Mouse (Mus musculus) small intestine, adult 2 months (tissue): Measurements from ENCODE around the gene Nkg7. TPM values are rescaled to one million over a fixed set of nuclear protein-coding genes. Genes with fewer than 3 reads are reported as not detected.

Experiments used
- H3K27ac ChIP-seq: fragments of 200-500 bp; 2 replicates; pipeline ENCODE4 v1.5.1; 2012; ENCODE audit warnings: low read depth, low read length, control low read depth, inconsistent platforms; ENCODE audit not compliant: insufficient read depth
- H3K27me3 ChIP-seq: fragments of 200-500 bp; 2 replicates; pipeline ENCODE4 v1.6.1; 2012; ENCODE audit warnings: mild to moderate bottlenecking, moderate library complexity, low read length, inconsistent platforms; ENCODE audit not compliant: control insufficient read depth, insufficient read depth
- H3K36me3 ChIP-seq: fragments of 200-500 bp; 2 replicates; pipeline ENCODE4 v1.6.1; 2012; ENCODE audit warnings: mild to moderate bottlenecking, low read length, control low read depth, inconsistent platforms; ENCODE audit not compliant: control insufficient read depth, insufficient read depth
- H3K4me1 ChIP-seq: fragments of 200-500 bp; 2 replicates; pipeline ENCODE4 v1.6.1; 2012; ENCODE audit warnings: low read length, inconsistent platforms, mixed read lengths; ENCODE audit not compliant: control insufficient read depth, insufficient read depth, insufficient read length
- H3K4me3 ChIP-seq: fragments of 200-500 bp; 2 replicates; pipeline ENCODE4 v1.5.1; 2012; ENCODE audit warnings: low read depth, mild to moderate bottlenecking, control low read depth, inconsistent platforms, low read length, moderate library complexity
- CTCF ChIP-seq: fragments of 200-500 bp; IDR thresholded peaks from 2 replicates; pipeline ENCODE4 v1.5.1; 2012; ENCODE audit warnings: low read depth, mild to moderate bottlenecking, control low read depth, inconsistent platforms, low read length, moderate library complexity, mixed read lengths; ENCODE audit not compliant: insufficient replicate concordance, insufficient read length; ENCODE audit errors: extremely low read depth
- POLR2A ChIP-seq: fragments of 200-500 bp; IDR thresholded peaks from 2 replicates; pipeline ENCODE4 v1.6.1; 2012; ENCODE audit warnings: low read depth, mild to moderate bottlenecking, control low read depth, inconsistent platforms, low read length, moderate library complexity
- WGBS: fragments of 180-500 bp; shearing (Covaris S2); methylation state at CpG from one replicate; pipeline ENCODE4 v1.1.7; 2018; 5-methylcytosine and 5-hydroxymethylcytosine counted together
- polyA plus RNA-seq: library from polyadenylated mRNA; depleted of rRNA; stranded (reverse); fragments of >200 nt; gene quantifications from 2 replicates; pipeline ENCODE4 v1.2.3, GENCODE M21; 2012

Nkg7 gene
- polyA plus RNA-seq, 1 experiment, result 31.3 TPM

DNA sequence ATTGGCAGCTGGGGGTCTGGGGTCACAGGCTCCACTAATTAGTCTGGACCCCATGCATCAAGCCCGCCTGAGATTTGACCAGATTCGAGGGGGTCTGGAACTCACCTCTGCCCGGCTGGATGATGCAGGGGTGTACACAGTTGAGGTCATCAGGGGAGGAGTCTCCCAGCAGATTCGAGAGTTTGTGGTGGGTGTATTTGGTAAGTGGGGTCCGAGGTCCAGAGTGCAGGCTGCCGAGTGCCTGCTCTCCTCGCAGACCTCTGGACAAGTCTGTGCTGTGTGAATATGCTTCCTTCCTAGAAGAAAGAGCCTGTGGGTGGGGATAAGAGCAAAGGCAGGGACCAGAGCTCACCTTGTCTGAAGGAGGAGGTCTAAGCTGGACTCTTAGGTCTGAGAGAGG lies 27.1 kb downstream of the Nkg7 start:
- Histone ChIP-seq H3K4me3 (no peak overlapping the region), H3K36me3 (no peaks in the 10 kb centered on the region), H3K27ac (no peak overlapping the region), H3K27me3 (no peaks in the 10 kb centered on the region), H3K4me1 (peaks cover 6% of the 10 kb centered on the region; the same call in 1 of the 2 replicates)
- WGBS, result 80% methylated on average over 7 of the region's 7 CpGs
- TF ChIP-seq CTCF (no peak), POLR2A (no peak)

DNA sequence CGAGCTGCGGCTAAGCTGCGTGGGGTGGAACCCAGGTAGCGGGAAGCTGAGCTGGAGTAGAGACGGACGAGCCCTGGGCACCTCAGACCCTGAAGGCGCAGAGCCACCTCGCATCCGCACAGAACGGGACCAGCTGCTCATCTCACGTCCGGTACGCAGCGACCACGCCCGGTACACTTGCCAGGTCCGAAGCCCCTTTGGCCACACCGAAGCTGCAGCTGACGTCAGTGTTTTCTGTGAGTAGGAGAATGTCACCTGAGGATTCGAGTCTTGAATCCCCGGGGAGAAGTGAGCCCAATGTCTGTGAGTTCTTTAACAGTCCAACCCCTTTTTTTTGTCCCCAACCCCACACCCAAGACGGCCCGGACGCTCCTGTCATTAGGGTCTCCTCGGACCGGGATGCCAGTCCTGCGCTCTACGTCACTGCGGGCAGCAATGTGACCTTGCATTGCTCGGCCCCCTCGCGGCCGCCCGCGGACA lies 28.0 kb downstream of the Nkg7 start:
- Histone ChIP-seq H3K27me3 (no peaks in the 10 kb centered on the region), H3K4me3 (peak overlapping the region; percentile 68), H3K36me3 (no peaks in the 10 kb centered on the region), H3K4me1 (peaks cover 6% of the 10 kb centered on the region; the same call in 1 of the 2 replicates), H3K27ac (no peak overlapping the region)
- WGBS, result 6% methylated on average over 35 of the region's 35 CpGs
- TF ChIP-seq POLR2A, result no peak
- TF ChIP-seq CTCF, result no peak; the same call in 1 of the 2 replicates

GRCm38 (mm10) chr7:43465344-43466098 lies 28.6 kb downstream of the Nkg7 start:
- Histone ChIP-seq H3K36me3 (no peaks in the 10 kb centered on the region), H3K4me3 (peak overlapping the region; percentile 68), H3K27ac (peak overlapping the region; percentile 14; the same call in 1 of the 2 replicates), H3K27me3 (no peaks in the 10 kb centered on the region), H3K4me1 (peaks cover 6% of the 10 kb centered on the region; the same call in 1 of the 2 replicates)
- WGBS, result under 1% methylated on average over 33 of the region's 33 CpGs
- TF ChIP-seq POLR2A (no peak), CTCF (no peak)

DNA sequence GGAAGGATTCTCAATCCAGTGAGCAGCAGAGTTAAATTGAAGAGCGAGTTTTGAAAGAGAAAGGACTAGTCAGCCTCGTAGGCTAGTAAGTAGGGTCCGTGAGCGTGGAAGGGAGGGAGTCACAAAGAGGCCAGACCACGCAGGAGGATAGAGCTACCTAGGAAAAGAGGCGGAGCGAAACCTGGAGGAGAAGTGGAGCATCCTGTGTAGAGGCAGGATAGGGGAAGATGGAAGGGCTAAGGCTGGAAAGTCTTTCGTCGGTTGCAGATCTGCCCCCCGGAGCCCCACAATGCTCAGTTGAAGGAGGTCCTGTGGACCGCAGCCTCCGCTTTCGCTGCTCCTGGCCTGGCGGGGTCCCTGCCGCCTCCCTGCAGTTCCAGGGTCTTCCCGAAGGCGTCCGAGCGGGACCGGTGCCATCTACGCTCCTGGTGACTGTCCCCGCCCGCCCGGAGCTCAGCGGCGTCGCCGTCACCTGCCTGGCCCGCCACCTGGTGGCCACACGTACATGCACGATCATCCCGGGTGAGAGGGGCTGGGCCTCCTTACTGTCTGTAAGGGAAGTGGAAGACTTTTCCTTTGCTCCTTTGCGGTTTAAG lies 29.3 kb downstream of the Nkg7 start:
- WGBS, result under 1% methylated on average over 33 of the region's 33 CpGs
- Histone ChIP-seq H3K27ac (peak overlapping the region; percentile 6; the same call in 1 of the 2 replicates), H3K4me3 (peak overlapping the region; percentile 68)

DNA sequence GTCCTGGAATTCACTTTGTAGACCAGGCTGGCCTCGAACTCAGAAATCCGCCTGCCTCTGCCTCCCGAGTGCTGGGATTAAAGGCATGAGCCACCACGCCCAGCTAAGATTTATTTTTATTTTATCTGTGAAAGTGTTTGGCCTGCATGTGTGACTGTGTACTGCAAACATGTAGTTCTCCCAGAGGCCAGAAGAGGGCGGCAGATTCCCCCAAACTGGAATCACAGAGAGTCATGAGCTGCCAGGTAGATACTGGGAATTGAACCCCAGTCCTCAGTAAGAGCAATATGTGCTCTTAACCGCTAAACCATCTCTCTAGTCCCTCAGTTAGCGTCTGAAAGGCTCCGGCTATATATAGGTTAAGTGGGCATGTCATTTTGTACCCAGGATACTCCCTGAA lies 33.5 kb downstream of the Nkg7 start:
- Histone ChIP-seq H3K36me3 (no peaks in the 10 kb centered on the region), H3K4me3 (no peak overlapping the region), H3K4me1 (no peaks in the 10 kb centered on the region), H3K27me3 (no peaks in the 10 kb centered on the region), H3K27ac (no peak overlapping the region)
- WGBS, result 49% methylated on average over 8 of the region's 8 CpGs
- no peak for TF ChIP-seq POLR2A
- peak; percentile 75; the same call in 1 of the 2 replicates for TF ChIP-seq CTCF

More for the DNA sequence above, 29.3 kb downstream of the Nkg7 start:
- peaks cover 6% of the 10 kb centered on the region; the same call in 1 of the 2 replicates for H3K4me1 ChIP-seq
- no peaks in the 10 kb centered on the region for H3K27me3 ChIP-seq
- TF ChIP-seq CTCF (peak; percentile 90), POLR2A (no peak)
- no peaks in the 10 kb centered on the region for H3K36me3 ChIP-seq

DNA sequence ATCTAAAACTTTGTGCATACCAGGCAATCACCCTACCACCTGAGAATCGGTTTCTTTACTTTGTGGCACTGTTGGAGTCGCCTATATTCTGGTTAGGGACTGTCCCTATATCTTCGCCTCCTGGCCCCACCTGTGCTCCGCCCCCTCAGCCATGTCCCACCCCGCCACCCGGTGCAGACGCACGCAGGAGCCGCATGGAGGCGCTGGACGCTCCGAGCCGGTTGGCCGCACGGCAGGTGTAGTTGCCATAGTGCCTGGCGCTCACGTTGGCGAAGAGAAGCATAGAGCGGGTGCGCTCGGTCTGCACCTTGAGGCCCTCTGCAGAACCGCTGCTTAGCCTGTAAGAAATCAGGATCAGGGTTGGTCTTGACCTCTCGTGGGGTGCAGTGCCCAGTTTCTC lies 38.8 kb downstream of the Nkg7 start:
- peaks cover 18% of the 10 kb centered on the region for H3K27me3 ChIP-seq
- H3K4me3 ChIP-seq, result no peak overlapping the region
- TF ChIP-seq POLR2A, result no peak
- TF ChIP-seq CTCF, result no peak
- H3K4me1 ChIP-seq, result no peaks in the 10 kb centered on the region
- H3K27ac ChIP-seq, result no peak overlapping the region
- no peaks in the 10 kb centered on the region for H3K36me3 ChIP-seq
- WGBS, result 9% methylated on average over 23 of the region's 23 CpGs

GRCm38 (mm10) chr7:43476376-43476775 lies 39.5 kb downstream of the Nkg7 start:
- no peak for TF ChIP-seq CTCF
- no peak for TF ChIP-seq POLR2A
- H3K36me3 ChIP-seq, result no peaks in the 10 kb centered on the region
- H3K4me3 ChIP-seq, result no peak overlapping the region
- H3K27me3 ChIP-seq, result peaks cover 18% of the 10 kb centered on the region
- 13% methylated on average over 13 of the region's 13 CpGs for WGBS
- H3K27ac ChIP-seq, result no peak overlapping the region
- H3K4me1 ChIP-seq, result no peaks in the 10 kb centered on the region
